Mouse (Mus musculus): ENCODE measurements around the gene Atg10. TPM values are rescaled to one million over a fixed set of nuclear protein-coding genes. Genes with fewer than 3 reads are reported as not detected.
"Not testable (repeated sequence)": the region's sequence is repeated elsewhere in the genome, so short reads cannot be mapped to it uniquely, and the experiment has no call there.

Atg10 gene
- polyA plus RNA-seq, 1 experiment from 2014 or later = 17.2 TPM

- H3K4me1 ChIP-seq (replicated peaks; ENCODE audit: control insufficient read depth, insufficient read depth, low read length) = peaks cover 6% of the 10 kb centered on the region; the same call in 1 of the 2 replicates
- DNase-seq (ENCODE audit: low spot score) (no peak), ATAC-seq (ENCODE audit: low FRiP score) (no peak)
- no peak overlapping the region for H3K9ac ChIP-seq
- 87% methylated on average over 7 of the region's 7 CpGs for WGBS
- H3K36me3 ChIP-seq (replicated peaks; ENCODE audit: control insufficient read depth, insufficient read depth) = peaks cover 45% of the 10 kb centered on the region
- H3K27me3 ChIP-seq (ENCODE audit: control insufficient read depth, insufficient read depth, low read length) = no peaks in the 10 kb centered on the region
- no peak overlapping the region for H3K27ac ChIP-seq
- no peak overlapping the region for H3K4me2 ChIP-seq (replicated peaks)
- H3K9me3 ChIP-seq (ENCODE audit: control insufficient read depth, low read length) = no peaks in the 10 kb centered on the region
- no peak overlapping the region for H3K4me3 ChIP-seq (replicated peaks; ENCODE audit: low read length)
Observed at GRCm38 (mm10) chr13:90926125-90926765, 297.5 kb downstream of the Atg10 start.

GRCm38 (mm10) chr13:90925191-90925590, 298.6 kb downstream of the Atg10 start:
- Histone ChIP-seq H3K4me2 (replicated peaks) (no peak overlapping the region), H3K4me1 (replicated peaks; ENCODE audit: control insufficient read depth, insufficient read depth, low read length) (peaks cover 6% of the 10 kb centered on the region; the same call in 1 of the 2 replicates), H3K27ac (no peak overlapping the region), H3K9ac (no peak overlapping the region), H3K36me3 (replicated peaks; ENCODE audit: control insufficient read depth, insufficient read depth) (peaks cover 45% of the 10 kb centered on the region), H3K27me3 (ENCODE audit: control insufficient read depth, insufficient read depth, low read length) (no peaks in the 10 kb centered on the region), H3K9me3 (ENCODE audit: control insufficient read depth, low read length) (no peaks in the 10 kb centered on the region), H3K4me3 (replicated peaks; ENCODE audit: low read length) (no peak overlapping the region)
- no peak for DNase-seq (ENCODE audit: low spot score)
- 93% methylated on average over 5 of the region's 5 CpGs for WGBS
- no peak for ATAC-seq (ENCODE audit: low FRiP score)

GRCm38 (mm10) chr13:90924072-90924471, 299.7 kb downstream of the Atg10 start:
- DNase-seq (ENCODE audit: low spot score) (no peak), ATAC-seq (ENCODE audit: low FRiP score) (no peak)
- 53% methylated on average over 9 of the region's 9 CpGs for WGBS
- peaks cover 43% of the 10 kb centered on the region for H3K36me3 ChIP-seq (replicated peaks; ENCODE audit: control insufficient read depth, insufficient read depth)
- peak overlapping the region; percentile 76 for H3K4me3 ChIP-seq (replicated peaks; ENCODE audit: low read length)
- peak overlapping the region; percentile 81 for H3K9ac ChIP-seq
- no peaks in the 10 kb centered on the region for H3K27me3 ChIP-seq (ENCODE audit: control insufficient read depth, insufficient read depth, low read length)
- peak overlapping the region; percentile 85 for H3K4me2 ChIP-seq (replicated peaks)
- no peaks in the 10 kb centered on the region for H3K9me3 ChIP-seq (ENCODE audit: control insufficient read depth, low read length)
- no peak overlapping the region for H3K27ac ChIP-seq
- peaks cover 6% of the 10 kb centered on the region; the same call in 1 of the 2 replicates for H3K4me1 ChIP-seq (replicated peaks; ENCODE audit: control insufficient read depth, insufficient read depth, low read length)

- H3K9ac ChIP-seq = peak overlapping the region; percentile 81
- not testable (repeated sequence) for H3K27me3 ChIP-seq (ENCODE audit: control insufficient read depth, insufficient read depth, low read length); DNase-seq (ENCODE audit: low spot score); ATAC-seq (ENCODE audit: low FRiP score); H3K9me3 ChIP-seq (ENCODE audit: control insufficient read depth, low read length); H3K4me1 ChIP-seq (replicated peaks; ENCODE audit: control insufficient read depth, insufficient read depth, low read length)
- peaks cover 39% of the 10 kb centered on the region for H3K36me3 ChIP-seq (replicated peaks; ENCODE audit: control insufficient read depth, insufficient read depth)
- 2% methylated on average over 13 of the region's 13 CpGs for WGBS
- H3K27ac ChIP-seq = peak overlapping the region; percentile 75; the same call in 1 of the 2 replicates
- H3K4me2 ChIP-seq (replicated peaks) = peak overlapping the region; percentile 85
- H3K4me3 ChIP-seq (replicated peaks; ENCODE audit: low read length) = peak overlapping the region; percentile 76
Observed at GRCm38 (mm10) chr13:90923617-90924016, 300.2 kb downstream of the Atg10 start.

GRCm38 (mm10) chr13:90922751-90923612, 300.8 kb downstream of the Atg10 start, which contains the start of gene Rps23:
Gene Rps23 (plus strand): TSS chr13:90922958.
- Histone ChIP-seq H3K9me3 (ENCODE audit: control insufficient read depth, low read length) (no peaks in the 10 kb centered on the region), H3K4me1 (replicated peaks; ENCODE audit: control insufficient read depth, insufficient read depth, low read length) (peaks cover 6% of the 10 kb centered on the region; the same call in 1 of the 2 replicates), H3K9ac (peak within 1 kb of the TSS; percentile 81), H3K27me3 (ENCODE audit: control insufficient read depth, insufficient read depth, low read length) (no peaks in the 10 kb centered on the region), H3K4me3 (replicated peaks; ENCODE audit: low read length) (peak within 1 kb of the TSS; percentile 76), H3K27ac (peak within 1 kb of the TSS; percentile 75), H3K36me3 (replicated peaks; ENCODE audit: control insufficient read depth, insufficient read depth) (peaks cover 36% of the 10 kb centered on the region), H3K4me2 (replicated peaks) (peak within 1 kb of the TSS; percentile 85)
- ATAC-seq (ENCODE audit: low FRiP score) (peak; percentile 99), DNase-seq (ENCODE audit: low spot score) (peak; percentile 96)
- under 1% methylated on average over 55 of the region's 57 CpGs for WGBS

- Histone ChIP-seq H3K4me2 (replicated peaks) (no peak overlapping the region), H3K27me3 (ENCODE audit: control insufficient read depth, insufficient read depth, low read length) (no peaks in the 10 kb centered on the region), H3K9me3 (ENCODE audit: control insufficient read depth, low read length) (no peaks in the 10 kb centered on the region), H3K36me3 (replicated peaks; ENCODE audit: control insufficient read depth, insufficient read depth) (no peaks in the 10 kb centered on the region), H3K4me1 (replicated peaks; ENCODE audit: control insufficient read depth, insufficient read depth, low read length) (peaks cover 12% of the 10 kb centered on the region; the same call in 1 of the 2 replicates), H3K27ac (0 out of 2 replicates have a peak overlapping the region, but pooled peaks have one; percentile 32), H3K4me3 (replicated peaks; ENCODE audit: low read length) (no peak overlapping the region), H3K9ac (no peak overlapping the region)
- 95% methylated on average over 4 of the region's 4 CpGs for WGBS
- ATAC-seq (ENCODE audit: low FRiP score) (no peak), DNase-seq (ENCODE audit: low spot score) (no peak)
Observed at GRCm38 (mm10) chr13:90914721-90915120, 309.0 kb downstream of the Atg10 start.

GRCm38 (mm10) chr13:90913675-90914192, 310.0 kb downstream of the Atg10 start:
- no peaks in the 10 kb centered on the region for H3K9me3 ChIP-seq (ENCODE audit: control insufficient read depth, low read length)
- H3K9ac ChIP-seq = no peak overlapping the region
- peak overlapping the region; percentile 4; the same call in 1 of the 2 replicates for H3K4me2 ChIP-seq (replicated peaks)
- H3K27ac ChIP-seq = peak overlapping the region; percentile 73
- WGBS = 47% methylated on average over 7 of the region's 7 CpGs
- DNase-seq (ENCODE audit: low spot score) (no peak), ATAC-seq (ENCODE audit: low FRiP score) (0 out of 2 replicates have a peak, but pooled peaks have one; percentile 19)
- peaks cover 12% of the 10 kb centered on the region; the same call in 1 of the 2 replicates for H3K4me1 ChIP-seq (replicated peaks; ENCODE audit: control insufficient read depth, insufficient read depth, low read length)
- no peaks in the 10 kb centered on the region for H3K27me3 ChIP-seq (ENCODE audit: control insufficient read depth, insufficient read depth, low read length)
- no peaks in the 10 kb centered on the region for H3K36me3 ChIP-seq (replicated peaks; ENCODE audit: control insufficient read depth, insufficient read depth)
- H3K4me3 ChIP-seq (replicated peaks; ENCODE audit: low read length) = no peak overlapping the region

- peak overlapping the region; percentile 73 for H3K27ac ChIP-seq
- no peak overlapping the region for H3K4me3 ChIP-seq (replicated peaks; ENCODE audit: low read length)
- no peaks in the 10 kb centered on the region for H3K36me3 ChIP-seq (replicated peaks; ENCODE audit: control insufficient read depth, insufficient read depth)
- H3K4me2 ChIP-seq (replicated peaks) = 0 out of 2 replicates have a peak overlapping the region, but pooled peaks have one; percentile 4
- WGBS = 48% methylated on average over 17 of the region's 17 CpGs
- peak; percentile 53 for DNase-seq (ENCODE audit: low spot score)
- no peak overlapping the region for H3K9ac ChIP-seq
- peaks cover 12% of the 10 kb centered on the region; the same call in 1 of the 2 replicates for H3K4me1 ChIP-seq (replicated peaks; ENCODE audit: control insufficient read depth, insufficient read depth, low read length)
- peak; percentile 64; the same call in 1 of the 2 replicates for ATAC-seq (ENCODE audit: low FRiP score)
- H3K27me3 ChIP-seq (ENCODE audit: control insufficient read depth, insufficient read depth, low read length) = no peaks in the 10 kb centered on the region
- H3K9me3 ChIP-seq (ENCODE audit: control insufficient read depth, low read length) = no peaks in the 10 kb centered on the region
Observed at GRCm38 (mm10) chr13:90912760-90913674, 310.8 kb downstream of the Atg10 start.

Measured in hindbrain, embryonic 14.5 days (tissue).